Mouse (Mus musculus) testis, adult 2 months (tissue): ENCODE measurements at regions not wholly inside any gene's neighbourhood (a gene's known extent, or its start where the extent isn't known, plus 50 kb on each side); places are given as distances from the start of the nearest gene placed in this dataset.

Source experiments
- CTCF ChIP-seq: fragments of 200-500 bp; IDR thresholded peaks from 2 replicates; pipeline ENCODE4 v1.5.1; 2012; ENCODE audit warnings: low read depth, mild to moderate bottlenecking, inconsistent platforms, low read length, moderate library complexity; ENCODE audit not compliant: control insufficient read depth, insufficient read depth, insufficient replicate concordance
- POLR2A ChIP-seq: fragments of 200-500 bp; IDR thresholded peaks from 2 replicates; pipeline ENCODE4 v1.6.1; 2012; ENCODE audit warnings: low read depth, mild to moderate bottlenecking, inconsistent platforms, low read length, moderate library complexity; ENCODE audit not compliant: control insufficient read depth

- TF ChIP-seq CTCF (no peak), POLR2A (no peak)
These were observed 132.7 kb downstream of the Postn start for GRCm38 (mm10) chr3:54493567-54493966.
